Mouse (Mus musculus): ENCODE results near the gene Emp2. TPM values are rescaled to one million over a fixed set of nuclear protein-coding genes. Genes with fewer than 3 reads are reported as not detected.

Emp2 gene
- 10 to 100 TPM; 25.0 to 30.9 TPM for total RNA-seq (2021)
- long read RNA-seq, experiment 1, transcript Emp2-201 (5 exons, 3,440 nt), result major isoform, 34 of 37 reads
- long read RNA-seq, experiment 1, partial matches to known transcripts, result 3 of 37 reads
- long read RNA-seq, experiment 1, other reads (novel, unspliced or antisense), result 0 of 37 reads
- long read RNA-seq, experiment 2, transcript Emp2-201 (5 exons, 3,440 nt), result major isoform, 30 of 38 reads
- long read RNA-seq, experiment 2, partial matches to known transcripts, result 8 of 38 reads
- long read RNA-seq, experiment 2, other reads (novel, unspliced or antisense), result 0 of 38 reads

DNA sequence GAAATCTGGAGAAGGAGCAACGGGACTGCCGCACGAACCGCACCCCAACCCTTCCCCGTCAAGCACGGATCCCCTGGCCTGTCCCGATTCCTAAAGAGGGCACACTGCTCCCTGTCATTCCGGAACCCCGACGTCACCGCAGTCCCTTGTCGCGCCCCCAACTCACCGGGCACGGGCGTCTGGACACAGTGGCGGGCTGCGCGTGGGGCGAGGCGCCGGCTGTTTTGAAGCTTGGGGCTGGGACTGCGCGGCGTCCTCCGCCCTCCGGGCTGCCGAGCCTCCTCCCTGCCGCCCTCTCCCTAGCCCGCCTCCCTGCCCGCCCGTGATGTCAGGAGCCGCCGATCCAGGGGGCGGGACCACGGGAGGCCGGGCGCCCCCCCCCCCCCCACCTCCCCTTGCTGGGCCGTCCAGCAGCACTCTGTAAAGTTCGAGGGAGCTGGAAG lies at the start of gene Emp2:
Gene Emp2 (minus strand): TSS at position 323 of the 443 bp plus-strand sequence.
- no peak for DNase-seq (ENCODE audit: low spot score in 2 of 2)

DNA sequence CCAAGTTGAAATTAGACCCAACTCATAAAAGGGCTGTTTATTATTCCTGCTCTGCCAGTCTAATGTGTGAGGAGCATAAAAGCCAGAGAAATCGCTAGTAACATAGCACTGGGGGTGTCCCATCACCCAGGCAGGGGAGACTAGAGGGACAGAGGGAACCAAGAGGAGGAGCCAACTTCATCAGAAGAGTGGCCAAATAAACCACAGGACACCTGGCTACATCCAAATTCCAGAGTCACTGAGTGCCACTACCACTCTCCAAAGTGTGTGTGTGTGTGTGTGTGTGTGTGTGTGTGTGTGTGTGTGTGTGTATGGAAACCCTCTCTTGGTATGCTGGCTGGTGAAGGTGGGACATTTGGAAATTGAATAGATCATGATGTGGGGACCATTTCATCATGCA lies 49.3 kb upstream of the Emp2 start:
- no peak for DNase-seq (ENCODE audit: low spot score in 2 of 2)

DNA sequence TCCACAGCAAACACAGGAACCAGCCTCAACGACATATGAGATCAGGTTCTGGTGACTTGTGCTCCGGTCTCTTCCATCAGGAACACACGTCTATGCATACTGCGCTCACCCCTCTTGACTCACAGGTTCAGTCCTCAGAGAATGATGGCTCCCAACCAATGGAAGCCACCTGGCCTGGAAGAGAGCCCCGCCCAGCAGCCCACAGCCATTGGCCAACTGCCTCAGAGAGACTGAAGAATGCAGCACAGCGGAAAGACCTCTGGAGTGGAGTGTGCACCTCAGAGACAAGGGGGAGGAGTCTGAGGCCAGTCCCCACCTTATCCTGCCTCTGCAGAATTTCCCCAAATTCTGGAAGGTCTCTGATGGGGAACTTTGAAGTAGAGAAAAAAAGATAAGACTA lies 45.5 kb upstream of the Emp2 start:
- DNase-seq (ENCODE audit: low spot score in 2 of 2), result no peak

DNA sequence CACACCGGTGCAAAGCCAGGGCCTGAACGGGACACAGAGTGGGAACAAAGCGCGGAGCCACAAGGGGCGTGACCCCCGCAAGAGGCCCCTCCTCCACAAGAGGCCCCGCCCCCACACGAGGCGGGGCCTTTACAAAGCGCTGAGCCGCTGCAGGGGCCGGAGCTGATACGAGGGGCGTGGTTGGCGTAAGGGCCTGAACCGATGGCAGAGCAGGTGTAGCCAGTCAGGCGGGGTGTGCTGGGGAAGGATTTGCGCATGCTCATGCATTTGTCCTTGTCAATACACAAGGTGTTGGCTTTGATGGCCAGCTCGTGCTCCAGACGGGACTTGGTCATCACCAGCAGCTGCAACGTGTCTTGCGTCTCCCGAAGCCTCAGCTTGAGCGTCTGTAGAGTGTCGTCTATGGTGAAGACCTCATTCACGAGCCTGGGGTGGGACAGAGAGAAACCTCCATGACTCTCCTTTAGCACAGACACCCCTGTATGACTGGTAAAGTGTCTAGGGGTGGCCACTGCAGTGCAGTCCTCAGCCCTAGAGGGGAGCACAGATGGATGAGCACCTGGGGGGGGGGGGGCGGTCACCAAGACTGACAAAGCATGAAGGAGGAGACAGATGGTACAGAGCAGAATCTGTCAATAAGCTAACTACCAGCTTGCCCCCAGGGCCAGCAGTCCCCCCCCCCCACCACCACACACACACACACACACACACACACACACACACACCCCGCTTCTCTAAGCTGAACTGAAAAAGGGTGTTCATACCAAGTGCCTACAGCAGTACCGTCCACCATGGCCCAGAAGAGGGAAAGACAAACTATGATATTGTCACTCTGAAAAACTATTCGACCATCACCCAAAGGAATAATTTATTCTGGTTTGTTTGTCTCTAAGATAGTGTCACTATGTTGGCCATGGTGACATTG lies 44.5 kb upstream of the Emp2 start:
- no peak for DNase-seq (ENCODE audit: low spot score in 2 of 2)

DNA sequence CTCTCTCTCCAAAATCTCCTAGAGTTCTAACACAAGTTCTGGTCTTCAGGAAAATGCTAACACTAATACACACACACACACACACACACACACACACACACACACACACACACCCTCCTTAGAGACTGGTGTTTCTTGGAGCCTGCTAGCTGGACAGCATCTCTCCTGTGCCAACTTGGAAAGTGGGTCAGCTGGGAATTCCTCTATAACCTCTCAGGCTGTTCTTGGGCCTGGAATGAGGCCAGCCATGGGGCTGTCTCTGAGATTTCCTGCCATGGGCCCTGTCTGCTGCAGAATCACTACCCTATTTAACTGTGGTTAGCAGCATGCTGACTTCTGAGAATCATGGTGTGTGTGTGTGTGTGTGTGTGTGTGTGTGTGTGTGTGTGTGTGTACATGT lies 41.2 kb upstream of the Emp2 start:
- DNase-seq (ENCODE audit: low spot score in 2 of 2), result peak in 1 of 2 experiments; percentile 58

DNA sequence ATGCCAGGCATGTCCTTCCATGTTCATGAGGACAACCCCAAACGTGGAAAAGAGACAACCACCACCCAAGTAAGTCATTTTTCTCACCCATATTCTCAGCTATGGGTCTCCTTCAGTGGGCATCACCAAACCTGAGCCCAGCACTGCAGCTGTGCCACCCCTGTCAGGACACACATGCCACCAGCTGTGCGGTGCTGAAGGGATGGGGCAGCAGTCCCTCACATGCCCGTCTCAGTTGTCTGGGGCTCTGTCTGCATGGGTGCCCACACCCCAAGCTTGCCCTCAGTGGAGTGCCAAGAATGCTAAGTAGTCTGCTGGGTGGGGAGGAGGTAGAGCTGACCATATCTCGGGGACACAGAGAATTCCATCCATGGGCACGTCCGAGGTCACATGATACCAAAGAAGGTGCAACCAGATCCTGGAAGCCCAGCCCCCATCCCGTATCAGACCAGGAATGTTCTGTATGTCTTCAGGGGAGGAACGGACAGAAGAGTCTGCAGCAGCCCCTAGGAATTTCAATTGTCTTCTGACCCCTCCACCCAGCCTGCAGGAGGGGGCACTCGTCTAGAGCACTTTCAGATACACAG lies 37.4 kb upstream of the Emp2 start:
- DNase-seq (ENCODE audit: low spot score in 2 of 2), result no peak

DNA sequence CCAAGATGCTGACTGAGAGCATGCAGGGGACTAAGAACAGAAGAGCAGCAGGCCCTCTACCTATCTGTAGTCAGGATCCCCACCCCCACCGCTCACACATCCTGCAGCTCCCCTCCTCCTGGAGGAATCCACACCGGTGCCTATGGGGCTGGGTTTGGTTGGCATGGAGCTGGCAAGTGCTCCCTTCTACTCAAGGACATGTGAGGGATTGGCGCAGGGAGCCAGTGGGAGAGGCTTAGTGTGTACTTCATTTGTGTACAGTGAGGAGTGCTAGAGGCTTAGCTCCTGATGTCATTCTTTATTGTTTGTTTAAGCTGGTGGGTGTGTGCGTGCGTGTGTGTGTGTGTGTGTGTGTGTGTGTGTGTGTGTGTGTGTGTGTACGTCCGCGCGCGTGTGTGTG lies 36.1 kb upstream of the Emp2 start:
- DNase-seq (ENCODE audit: low spot score in 2 of 2), result no peak

DNA sequence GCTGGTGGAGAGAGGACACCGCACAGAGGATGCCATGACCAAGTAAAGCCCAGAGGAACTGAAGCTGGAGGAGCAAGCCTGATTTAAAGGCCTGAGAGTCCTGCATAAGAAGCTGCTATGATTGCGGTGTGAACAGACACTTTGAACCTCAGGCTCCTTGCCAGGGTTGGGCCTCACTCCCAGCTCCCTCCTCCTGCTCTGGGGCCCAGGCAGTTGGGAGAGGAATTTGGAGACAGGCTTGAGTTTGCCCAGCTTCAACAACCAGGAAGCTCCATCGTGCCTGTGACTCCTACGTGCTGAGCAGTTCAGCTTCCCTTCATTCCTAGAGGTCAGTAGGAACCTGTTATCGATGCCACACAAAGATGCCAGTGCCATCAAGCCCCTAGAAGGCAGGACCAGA lies 35.7 kb upstream of the Emp2 start:
- no peak for DNase-seq (ENCODE audit: low spot score in 2 of 2)

DNA sequence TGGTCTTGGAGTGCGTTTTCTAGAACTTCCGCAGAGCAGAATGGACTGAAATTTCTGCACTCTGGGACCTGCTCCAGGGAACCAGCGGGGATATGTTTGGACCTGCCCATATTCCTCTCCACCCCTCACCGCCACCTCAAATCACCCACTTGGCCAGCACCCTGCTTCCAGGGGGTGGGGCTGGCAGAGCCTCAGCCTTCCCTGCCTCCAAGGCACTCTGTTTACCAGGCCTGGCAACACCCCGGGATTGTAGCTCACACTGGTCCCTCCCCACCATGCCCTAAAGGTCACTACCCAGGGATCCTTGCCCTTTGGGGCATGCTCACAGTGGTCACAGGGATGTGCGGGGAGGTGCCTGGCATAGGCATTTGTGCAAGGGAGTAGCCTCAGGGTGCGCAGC lies 33.8 kb upstream of the Emp2 start:
- no peak for DNase-seq (ENCODE audit: low spot score in 2 of 2)

DNA sequence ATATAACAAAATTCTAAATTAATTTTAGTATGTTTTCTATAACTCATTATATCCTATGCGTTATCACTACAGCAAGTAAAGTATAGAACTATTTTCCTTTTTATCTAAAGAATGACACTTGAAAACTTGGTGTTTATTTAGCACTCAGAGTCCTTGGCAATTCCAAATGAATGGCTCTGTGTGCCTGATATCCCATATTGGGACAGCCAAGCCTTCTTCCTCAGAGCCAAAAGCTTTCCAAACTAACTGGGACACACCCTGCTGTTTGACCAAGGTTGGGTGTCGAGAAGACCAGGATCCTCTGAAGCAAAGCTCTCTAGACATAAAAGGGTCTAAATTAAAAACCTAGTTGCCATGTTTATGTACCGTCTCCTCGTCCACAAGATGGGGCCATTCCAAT lies 27.3 kb upstream of the Emp2 start:
- DNase-seq (ENCODE audit: low spot score in 2 of 2), result no peak

DNA sequence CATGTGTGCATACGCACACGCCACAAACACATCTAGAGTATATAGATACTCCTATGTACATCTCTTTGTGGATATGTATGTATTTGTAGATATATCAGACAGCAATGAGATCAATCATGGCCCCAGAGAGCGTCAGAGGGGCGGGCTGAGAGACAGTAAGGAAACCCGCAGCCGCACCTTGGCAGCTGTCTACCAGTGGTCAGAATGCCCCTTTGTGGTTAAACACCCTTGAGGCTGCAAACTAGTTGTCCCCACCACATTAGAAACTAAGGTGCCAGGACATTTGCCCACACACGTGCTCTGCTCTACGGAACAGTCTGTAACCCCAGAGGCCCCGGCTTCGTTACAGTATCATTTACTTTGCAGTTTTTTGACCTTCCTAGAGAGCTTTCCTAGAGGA lies 26.2 kb upstream of the Emp2 start:
- DNase-seq (ENCODE audit: low spot score in 2 of 2), result no peak

DNA sequence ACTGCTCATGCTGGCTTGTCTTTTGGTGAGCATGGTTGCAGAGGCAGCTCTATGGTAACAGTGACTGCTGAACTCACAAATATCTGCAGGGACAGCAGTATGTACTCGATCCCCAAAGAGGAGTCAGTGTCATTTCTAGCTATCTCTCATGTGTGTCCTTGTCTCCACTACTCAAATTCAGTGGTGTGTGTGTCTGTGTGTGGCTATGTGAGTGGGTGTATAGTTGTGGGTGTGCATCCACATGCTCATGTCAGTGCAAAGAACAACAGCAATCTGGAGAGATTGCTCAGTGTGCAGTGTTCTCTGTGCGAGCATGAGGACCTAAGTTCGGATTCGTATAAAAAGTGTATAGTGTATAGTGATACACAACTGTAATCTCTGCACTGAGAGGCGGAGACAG lies 24.8 kb upstream of the Emp2 start:
- DNase-seq (ENCODE audit: low spot score in 2 of 2), result peak in 1 of 2 experiments; percentile 52

DNA sequence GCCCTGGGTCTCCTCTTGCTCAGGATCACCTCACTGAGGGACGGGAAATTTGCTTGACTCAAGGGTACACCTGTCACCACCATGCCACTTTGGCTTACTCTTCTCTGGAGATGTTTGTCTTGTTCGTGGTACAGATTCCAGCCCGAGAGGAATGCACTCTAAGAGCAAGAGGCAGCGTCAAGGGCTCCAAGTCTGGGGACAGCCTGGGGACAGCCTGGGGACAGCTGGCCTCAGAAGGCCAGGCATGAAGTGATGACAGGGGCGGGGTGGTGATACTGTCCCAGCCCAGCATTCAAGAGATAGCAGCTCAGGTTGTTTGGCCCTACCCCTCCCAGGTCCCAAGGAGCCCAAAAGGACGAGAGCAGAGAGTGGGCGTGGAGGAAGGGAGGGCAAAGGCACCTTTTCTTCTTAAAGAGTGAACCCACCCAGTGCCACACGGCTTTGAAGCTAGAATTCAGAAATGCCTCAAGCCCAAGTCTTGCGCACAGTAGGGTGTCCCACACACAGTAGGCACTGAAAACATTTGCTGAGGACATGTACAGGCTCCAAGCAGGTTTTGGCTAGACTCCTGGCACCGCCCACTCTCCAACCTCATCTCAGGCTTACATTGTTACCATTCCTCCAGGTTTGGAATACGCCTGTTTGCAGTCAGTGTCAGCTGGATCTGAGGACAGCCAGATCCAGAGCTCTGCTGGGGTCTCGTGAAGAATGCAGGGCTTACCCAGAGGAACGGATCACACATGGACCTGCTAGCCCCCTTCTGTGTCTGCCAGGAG lies 23.8 kb upstream of the Emp2 start:
- DNase-seq (ENCODE audit: low spot score in 2 of 2), result no peak

DNA sequence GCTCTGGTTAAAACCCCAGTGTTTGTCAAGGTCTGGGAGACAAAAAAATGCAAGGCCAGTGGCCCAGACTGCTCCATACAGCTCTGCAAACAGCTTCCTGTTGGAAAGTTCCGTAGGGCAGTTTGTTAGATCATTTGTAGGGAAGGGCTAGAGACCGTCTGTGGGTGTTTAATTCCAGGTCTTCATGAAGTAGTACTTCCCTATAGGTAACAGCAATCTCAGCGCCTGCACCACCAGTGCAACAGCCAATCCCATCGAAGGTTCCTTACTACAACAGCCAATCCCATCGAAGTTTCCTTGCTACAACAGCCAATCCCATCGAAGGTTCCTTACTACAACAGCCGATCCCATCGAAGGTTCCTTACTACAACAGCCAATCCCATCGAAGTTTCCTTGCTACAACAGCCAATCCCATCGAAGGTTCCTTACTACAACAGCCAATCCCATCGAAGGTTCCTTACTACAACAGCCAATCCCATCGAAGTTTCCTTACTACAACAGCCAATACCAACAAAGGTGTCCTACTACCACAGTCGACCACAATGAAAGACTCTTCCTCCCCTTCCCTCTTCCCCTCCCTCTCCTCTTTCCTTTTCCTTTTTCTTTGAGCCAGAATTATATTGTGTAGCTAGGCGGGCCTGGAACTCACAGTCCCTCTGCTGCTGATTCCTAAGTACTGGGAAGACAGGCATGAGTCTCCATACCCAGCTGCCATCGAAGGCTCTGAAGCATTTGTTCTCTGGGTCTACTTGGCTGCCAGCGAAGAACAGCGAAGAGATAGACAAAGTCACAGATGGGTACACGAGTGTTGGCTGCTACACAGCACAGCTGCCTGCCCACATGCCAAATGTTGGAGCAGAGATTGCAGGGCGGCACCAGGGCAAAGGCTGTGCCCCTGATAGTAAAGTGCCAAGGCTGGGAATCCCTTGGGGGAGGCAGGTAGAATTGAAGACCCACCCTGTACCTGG lies 23.0 kb upstream of the Emp2 start:
- DNase-seq (ENCODE audit: low spot score in 2 of 2), result no peak

DNA sequence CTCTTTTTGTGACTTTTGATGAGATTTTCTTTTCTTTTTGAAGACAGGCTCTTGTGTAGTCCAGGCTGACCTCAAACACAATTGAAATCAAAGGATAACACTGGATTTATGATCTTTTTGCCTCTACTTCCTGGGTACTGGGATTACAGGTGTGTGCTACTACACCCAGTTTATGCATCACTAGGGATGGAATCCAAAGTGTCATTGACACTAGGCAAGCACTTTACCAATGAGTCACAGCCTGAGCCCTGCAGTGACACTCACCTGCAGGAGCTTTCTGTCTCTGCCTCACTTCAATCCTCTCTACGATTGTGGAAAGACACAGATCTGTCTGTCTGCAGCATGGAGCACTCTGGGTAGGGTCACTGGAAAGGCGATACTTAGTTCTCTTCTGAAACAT lies 22.2 kb upstream of the Emp2 start:
- no peak for DNase-seq (ENCODE audit: low spot score in 2 of 2)

DNA sequence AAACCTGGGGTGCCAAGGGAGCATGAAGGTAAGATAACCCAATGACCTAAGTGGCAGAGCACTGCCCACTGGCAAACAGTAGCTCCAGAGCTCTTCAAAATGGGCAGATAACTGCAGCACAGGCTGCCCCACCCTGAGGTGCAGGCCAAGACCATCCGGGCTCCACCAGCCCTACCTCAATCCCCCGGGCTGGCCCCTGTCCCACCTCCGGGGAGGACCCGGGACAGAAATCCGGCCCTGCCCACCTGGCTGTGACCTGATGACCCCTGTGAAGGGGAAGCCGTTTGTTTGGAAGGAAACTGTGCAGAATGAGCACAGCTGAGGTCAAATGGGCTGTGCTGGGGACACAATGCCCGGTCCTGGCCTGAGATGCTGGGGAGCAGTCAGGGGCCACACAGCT lies 19.0 kb upstream of the Emp2 start:
- no peak for DNase-seq (ENCODE audit: low spot score in 2 of 2)

DNA sequence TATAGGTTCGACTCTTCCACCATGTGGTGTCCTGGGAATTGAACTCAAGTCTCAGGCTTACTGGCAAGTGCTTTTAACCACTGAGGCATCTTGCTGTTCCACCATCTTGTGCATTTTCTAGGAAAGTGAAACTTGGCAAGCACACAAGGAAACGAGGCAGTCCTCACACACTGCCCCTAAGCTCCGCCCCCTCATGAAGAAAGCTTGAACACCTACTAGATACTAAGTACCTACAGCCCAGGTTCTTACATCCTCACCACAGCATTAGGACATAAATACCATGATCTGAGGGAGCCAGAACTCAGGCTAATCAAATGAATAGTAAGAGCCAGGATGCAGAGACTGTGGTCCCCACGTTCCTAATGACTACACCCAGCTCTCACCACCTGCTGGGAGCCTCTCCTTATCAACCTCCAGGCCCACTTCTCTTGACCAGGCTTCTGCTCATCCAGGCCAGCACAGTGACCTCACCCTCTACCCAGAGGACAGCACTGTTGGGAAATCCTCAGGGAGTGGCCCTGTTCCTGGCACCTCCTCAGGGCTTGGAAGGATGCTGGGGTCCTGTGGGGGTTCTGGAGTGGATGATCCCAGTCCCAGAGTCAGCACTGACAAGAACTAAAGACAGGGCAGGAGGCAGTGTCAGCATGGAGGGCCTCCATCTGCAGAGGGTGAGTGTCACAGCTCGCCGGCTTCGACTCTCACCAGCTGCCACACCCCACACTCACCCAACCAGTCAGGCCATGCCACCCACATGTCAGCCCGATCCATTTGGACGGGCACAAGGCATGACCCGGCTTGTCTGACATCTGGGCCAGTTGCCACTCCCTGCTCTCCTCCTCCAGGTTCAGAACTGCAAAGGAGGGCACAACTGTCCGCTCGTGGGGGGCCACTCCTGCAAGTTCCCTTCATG lies 17.1 kb upstream of the Emp2 start:
- no peak for DNase-seq (ENCODE audit: low spot score in 2 of 2)

DNA sequence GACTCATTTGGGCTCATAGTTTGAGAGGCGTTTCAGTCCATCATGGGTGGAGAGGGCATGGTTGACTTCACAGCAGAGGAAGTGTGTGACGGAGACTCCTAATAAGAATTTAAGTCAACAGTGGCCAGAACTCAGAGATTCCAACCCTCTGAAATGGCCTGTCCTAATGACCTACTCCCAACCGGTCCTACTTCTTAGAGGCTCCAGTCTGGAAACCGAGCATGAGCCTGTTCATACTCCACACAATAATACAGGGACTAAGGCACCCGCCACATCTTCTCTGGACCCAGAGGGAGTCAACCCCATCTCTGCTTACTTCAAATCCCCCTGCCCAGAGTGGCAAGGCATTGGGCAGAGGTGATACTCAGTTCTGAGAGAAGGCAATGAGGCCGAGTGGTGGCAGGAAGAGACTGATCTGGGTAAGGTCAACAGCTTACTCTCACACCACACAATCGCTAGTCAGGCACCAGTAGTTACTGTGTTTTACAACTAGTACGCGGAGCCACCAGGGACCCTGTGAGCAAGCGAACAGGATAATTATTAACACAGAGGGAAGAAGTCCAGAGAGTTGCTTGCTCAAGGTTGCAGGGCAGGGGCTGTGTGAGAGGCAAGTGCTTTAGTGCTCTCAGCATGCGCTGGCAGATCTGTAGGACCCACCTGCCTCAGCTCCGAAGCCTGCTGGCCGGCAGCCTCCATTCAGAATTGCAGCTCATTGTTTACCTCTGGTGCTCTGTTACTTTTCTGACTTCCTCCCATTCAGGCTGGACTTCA lies 14.0 kb upstream of the Emp2 start:
- DNase-seq (ENCODE audit: low spot score in 2 of 2), result no peak

Measured in layer of hippocampus, postnatal 14 days (tissue).